Mouse (Mus musculus): ENCODE data around the gene Mapt. TPM values are rescaled to one million over a fixed set of nuclear protein-coding genes. Genes with fewer than 3 reads are reported as not detected.

Mapt gene
- total and polyA plus RNA-seq, 2 experiments from 2014 or later, result 473 to 1,028 TPM

DNA sequence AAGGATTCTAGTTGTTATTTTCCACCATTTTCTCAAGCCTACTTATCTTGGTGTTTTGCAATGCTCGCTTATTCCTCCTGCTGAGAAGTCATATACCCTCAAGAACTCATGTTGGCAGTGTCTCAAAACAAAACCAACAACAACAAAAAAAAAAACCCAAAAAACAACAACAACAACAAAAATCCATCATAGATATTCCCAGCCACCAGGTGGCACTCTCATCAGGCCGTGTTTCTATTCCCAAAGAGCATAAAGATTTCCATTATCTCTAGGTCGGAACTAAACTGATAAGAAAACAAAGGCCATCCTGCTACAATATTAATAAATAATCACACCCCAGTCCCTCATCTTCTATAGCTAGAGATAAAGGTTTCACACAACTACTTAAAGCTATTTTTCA is 115.7 kb downstream of the Mapt start:
- WGBS, result 48% methylated on average over 3 of the region's 3 CpGs
- TF ChIP-seq CTCF (IDR thresholded peaks at IDR 0.05; ENCODE audit: low read depth), result peak; percentile 65

DNA sequence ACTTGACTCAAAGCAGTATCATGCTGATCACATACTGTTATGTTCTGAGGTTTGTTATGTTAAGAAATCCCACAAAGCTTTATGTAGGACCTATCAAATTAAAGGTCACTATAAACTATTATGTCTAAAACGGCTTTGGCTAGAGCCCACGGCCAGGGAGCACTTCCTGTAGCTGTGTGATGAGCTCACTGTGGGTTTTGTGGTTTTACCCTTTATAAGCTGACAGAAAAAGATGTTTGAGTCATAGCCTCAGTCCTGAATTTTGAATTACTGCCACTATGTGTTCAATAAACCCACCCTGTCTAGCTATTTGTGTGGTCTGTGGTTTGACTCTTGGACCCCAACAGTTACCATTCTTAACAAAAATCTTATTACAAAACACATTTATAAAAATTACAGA is 130.6 kb downstream of the Mapt start:
- no peaks in the 10 kb centered on the region for H3K36me3 ChIP-seq (ENCODE audit: insufficient read depth, low read length)
- no peak overlapping the region for H3K9ac ChIP-seq (replicated peaks; ENCODE audit: low read length)
- H3K9me3 ChIP-seq (ENCODE audit: low read length), result no peaks in the 10 kb centered on the region
- H3K4me3 ChIP-seq (ENCODE audit: low read length), result no peak overlapping the region
- no peak for ATAC-seq
- no peak for TF ChIP-seq CTCF (IDR thresholded peaks at IDR 0.05; ENCODE audit: low read depth)
- no peak overlapping the region for H3K4me2 ChIP-seq (ENCODE audit: low read depth, low read length)
- no peaks in the 10 kb centered on the region for H3K4me1 ChIP-seq (ENCODE audit: insufficient read depth, low read length)
- no peak for DNase-seq (ENCODE audit: low spot score)
- H3K27me3 ChIP-seq (ENCODE audit: insufficient read depth, low read length), result no peaks in the 10 kb centered on the region
- H3K27ac ChIP-seq, result no peak overlapping the region
- 71% methylated on average over 2 of the region's 2 CpGs for WGBS

More for the DNA sequence above, 115.7 kb downstream of the Mapt start:
- Histone ChIP-seq H3K9ac (replicated peaks; ENCODE audit: low read length) (no peak overlapping the region), H3K9me3 (ENCODE audit: low read length) (no peaks in the 10 kb centered on the region), H3K4me3 (ENCODE audit: low read length) (no peak overlapping the region), H3K4me2 (ENCODE audit: low read depth, low read length) (no peak overlapping the region), H3K27me3 (ENCODE audit: insufficient read depth, low read length) (no peaks in the 10 kb centered on the region), H3K36me3 (ENCODE audit: insufficient read depth, low read length) (peaks cover 47% of the 10 kb centered on the region), H3K4me1 (ENCODE audit: insufficient read depth, low read length) (no peaks in the 10 kb centered on the region), H3K27ac (no peak overlapping the region)
- DNase-seq (ENCODE audit: low spot score) (peak; percentile 48), ATAC-seq (no peak)

DNA sequence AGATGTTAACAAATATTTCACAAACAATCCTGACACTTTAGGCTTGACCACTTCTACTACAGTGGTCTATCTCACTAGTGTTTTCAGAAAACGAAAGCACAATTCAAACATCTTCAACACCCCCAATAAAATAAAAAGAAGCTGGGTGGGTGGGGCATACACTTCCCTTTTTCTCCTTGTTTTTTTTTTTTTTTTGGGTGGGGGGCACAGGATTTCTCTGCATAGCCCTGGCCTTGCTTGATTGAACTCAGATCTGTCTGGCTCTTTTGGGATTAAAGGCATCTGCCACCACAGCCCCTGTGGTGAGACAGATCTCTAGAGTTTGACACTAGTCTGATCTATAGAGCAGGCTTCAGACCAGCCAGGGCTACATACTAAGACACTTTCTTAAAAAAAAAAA is 131.5 kb downstream of the Mapt start:
- TF ChIP-seq CTCF (IDR thresholded peaks at IDR 0.05; ENCODE audit: low read depth), result no peak
- DNase-seq (ENCODE audit: low spot score), result no peak
- no peaks in the 10 kb centered on the region for H3K9me3 ChIP-seq (ENCODE audit: low read length)
- no peak overlapping the region for H3K4me2 ChIP-seq (ENCODE audit: low read depth, low read length)
- no peak overlapping the region for H3K4me3 ChIP-seq (ENCODE audit: low read length)
- 84% methylated on average over 1 of the region's 1 CpGs for whole genome bisulfite sequencing
- H3K27me3 ChIP-seq (ENCODE audit: insufficient read depth, low read length), result no peaks in the 10 kb centered on the region
- no peak overlapping the region for H3K27ac ChIP-seq
- H3K9ac ChIP-seq (replicated peaks; ENCODE audit: low read length), result no peak overlapping the region
- no peak for ATAC-seq
- H3K36me3 ChIP-seq (ENCODE audit: insufficient read depth, low read length), result no peaks in the 10 kb centered on the region
- no peaks in the 10 kb centered on the region for H3K4me1 ChIP-seq (ENCODE audit: insufficient read depth, low read length)

DNA sequence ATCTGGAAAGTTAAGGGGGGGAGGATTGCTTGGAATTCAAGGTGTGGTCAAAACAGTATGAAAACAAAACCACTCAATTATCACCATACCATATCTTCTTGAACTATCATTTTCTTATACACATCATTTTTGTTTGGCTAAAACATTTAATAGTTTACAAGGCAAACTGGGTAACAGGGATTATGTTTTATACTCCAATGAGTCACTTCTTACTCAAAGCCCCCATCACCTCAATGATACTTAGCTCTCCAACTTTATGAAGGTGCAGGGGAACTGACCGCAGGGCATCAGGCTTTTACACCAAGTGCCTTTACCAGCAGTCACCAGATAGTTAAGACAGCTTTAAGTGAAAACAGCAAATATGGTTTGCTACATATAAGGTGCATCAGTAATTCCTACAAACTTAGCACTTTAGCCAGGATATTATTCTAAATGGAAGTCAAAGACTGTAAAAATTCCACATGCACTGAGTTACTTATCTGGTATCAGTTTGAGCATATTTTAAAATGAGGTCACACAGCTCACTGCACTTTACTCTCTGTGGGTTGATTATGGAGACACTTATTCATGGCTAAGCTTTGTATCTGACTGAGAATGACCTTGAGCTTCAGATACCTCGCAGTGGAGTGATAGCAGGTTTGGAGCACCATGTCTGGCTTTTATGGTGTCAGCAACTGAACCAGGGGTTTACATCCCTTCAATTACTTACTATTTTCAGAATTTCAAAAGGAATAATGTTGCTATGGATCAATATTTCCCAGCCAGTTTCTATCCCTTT is 132.8 kb downstream of the Mapt start:
- H3K4me1 ChIP-seq (ENCODE audit: insufficient read depth, low read length), result no peaks in the 10 kb centered on the region
- no peak for TF ChIP-seq CTCF (IDR thresholded peaks at IDR 0.05; ENCODE audit: low read depth)
- no peaks in the 10 kb centered on the region for H3K9me3 ChIP-seq (ENCODE audit: low read length)
- H3K27ac ChIP-seq, result no peak overlapping the region
- ATAC-seq (no peak), DNase-seq (ENCODE audit: low spot score) (no peak)
- no peak overlapping the region for H3K4me2 ChIP-seq (ENCODE audit: low read depth, low read length)
- no peaks in the 10 kb centered on the region for H3K27me3 ChIP-seq (ENCODE audit: insufficient read depth, low read length)
- H3K36me3 ChIP-seq (ENCODE audit: insufficient read depth, low read length), result no peaks in the 10 kb centered on the region
- WGBS, result 97% methylated on average over 2 of the region's 2 CpGs
- H3K9ac ChIP-seq (replicated peaks; ENCODE audit: low read length), result no peak overlapping the region
- no peak overlapping the region for H3K4me3 ChIP-seq (ENCODE audit: low read length)

DNA sequence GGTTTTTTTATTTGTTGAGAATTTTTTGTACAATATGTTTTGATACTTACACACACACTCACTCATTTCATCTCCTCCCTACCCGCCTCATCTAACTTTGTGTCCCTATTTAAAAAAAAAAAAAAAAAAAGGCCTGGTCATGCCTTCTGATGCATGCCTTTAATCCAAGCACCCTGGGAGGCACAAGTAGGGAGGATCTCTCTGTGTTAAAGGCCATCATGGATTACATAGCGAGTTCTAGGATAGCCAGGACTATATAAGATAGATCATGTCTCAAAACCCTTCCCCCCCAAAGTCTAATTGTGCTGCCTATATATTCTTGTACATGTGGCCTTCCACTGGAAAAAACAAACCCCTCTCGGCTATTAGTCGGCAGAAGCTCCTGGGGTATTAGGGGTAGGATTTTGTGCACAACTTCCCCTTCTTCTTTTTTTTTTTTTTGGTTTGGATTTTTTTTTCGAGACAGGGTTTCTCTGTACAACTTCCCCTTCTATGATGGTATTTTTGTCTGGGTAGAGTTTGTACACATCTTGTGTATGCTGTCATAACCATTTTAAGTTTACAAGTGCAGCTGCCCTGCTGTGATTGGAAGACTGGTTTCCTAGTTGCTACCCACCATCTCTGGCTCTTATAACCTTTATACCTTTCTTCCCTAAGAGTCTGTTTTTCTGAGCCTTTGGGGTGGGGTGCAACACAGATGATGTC is 136.4 kb downstream of the Mapt start:
- Histone ChIP-seq H3K9me3 (ENCODE audit: low read length) (no peaks in the 10 kb centered on the region), H3K36me3 (ENCODE audit: insufficient read depth, low read length) (no peaks in the 10 kb centered on the region), H3K4me2 (ENCODE audit: low read depth, low read length) (no peak overlapping the region), H3K27ac (no peak overlapping the region), H3K27me3 (ENCODE audit: insufficient read depth, low read length) (no peaks in the 10 kb centered on the region), H3K9ac (replicated peaks; ENCODE audit: low read length) (no peak overlapping the region), H3K4me1 (ENCODE audit: insufficient read depth, low read length) (no peaks in the 10 kb centered on the region), H3K4me3 (ENCODE audit: low read length) (no peak overlapping the region)
- ATAC-seq (no peak), DNase-seq (ENCODE audit: low spot score) (no peak)
- 87% methylated on average over 5 of the region's 5 CpGs for WGBS
- TF ChIP-seq CTCF (IDR thresholded peaks at IDR 0.05; ENCODE audit: low read depth), result no peak

DNA sequence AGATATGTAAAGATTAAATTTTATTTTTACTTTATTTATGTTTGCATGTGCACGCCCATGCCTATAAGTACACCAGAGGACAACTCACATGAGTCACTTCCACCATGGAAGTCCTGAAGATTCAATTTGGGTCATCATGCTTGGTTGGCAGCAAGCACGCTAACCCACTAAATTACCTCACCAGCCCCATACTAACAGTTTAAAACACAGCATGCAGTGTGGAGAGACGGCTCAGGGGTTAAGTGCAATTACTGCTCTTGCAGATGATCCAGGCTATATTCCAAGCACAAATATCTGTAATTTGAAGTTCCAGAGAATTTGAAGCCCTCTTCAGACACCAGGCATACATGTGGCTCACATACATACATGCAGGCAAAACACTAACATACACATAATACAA is 145.1 kb downstream of the Mapt start:
- ATAC-seq, result no peak
- 83% methylated on average over 3 of the region's 3 CpGs for WGBS
- H3K9ac ChIP-seq (replicated peaks; ENCODE audit: low read length), result no peak overlapping the region
- H3K4me2 ChIP-seq (ENCODE audit: low read depth, low read length), result no peak overlapping the region
- H3K9me3 ChIP-seq (ENCODE audit: low read length), result no peaks in the 10 kb centered on the region
- H3K27me3 ChIP-seq (ENCODE audit: insufficient read depth, low read length), result no peaks in the 10 kb centered on the region
- H3K27ac ChIP-seq, result no peak overlapping the region
- H3K36me3 ChIP-seq (ENCODE audit: insufficient read depth, low read length), result no peaks in the 10 kb centered on the region
- DNase-seq (ENCODE audit: low spot score), result no peak
- TF ChIP-seq CTCF (IDR thresholded peaks at IDR 0.05; ENCODE audit: low read depth), result no peak
- H3K4me1 ChIP-seq (ENCODE audit: insufficient read depth, low read length), result no peaks in the 10 kb centered on the region
- H3K4me3 ChIP-seq (ENCODE audit: low read length), result no peak overlapping the region

DNA sequence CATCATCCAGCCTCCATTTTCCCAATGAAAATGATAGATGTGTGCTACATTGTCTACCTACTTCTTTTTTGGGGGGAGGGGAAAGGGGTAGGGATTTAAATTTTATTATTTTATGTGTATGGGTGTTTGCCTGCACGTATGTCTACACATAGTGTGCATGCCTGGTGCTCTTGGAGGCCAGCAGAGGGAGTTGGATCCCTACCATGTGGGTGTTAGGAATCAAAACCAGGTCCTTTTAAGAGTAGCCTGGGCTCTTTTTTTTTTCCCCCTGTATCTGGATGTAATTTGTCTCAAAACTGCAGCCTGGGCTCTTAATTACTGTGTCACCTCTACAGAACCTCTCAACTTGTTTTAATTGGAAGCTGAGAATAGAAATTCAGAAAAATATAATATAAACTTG is 148.4 kb downstream of the Mapt start:
- TF ChIP-seq CTCF (IDR thresholded peaks at IDR 0.05; ENCODE audit: low read depth), result no peak; the same call in 1 of the 2 replicates
- WGBS, result 78% methylated on average over 1 of the region's 1 CpGs
- H3K9me3 ChIP-seq (ENCODE audit: low read length), result no peaks in the 10 kb centered on the region
- H3K36me3 ChIP-seq (ENCODE audit: insufficient read depth, low read length), result no peaks in the 10 kb centered on the region
- H3K4me3 ChIP-seq (ENCODE audit: low read length), result no peak overlapping the region
- H3K9ac ChIP-seq (replicated peaks; ENCODE audit: low read length), result no peak overlapping the region
- H3K27me3 ChIP-seq (ENCODE audit: insufficient read depth, low read length), result no peaks in the 10 kb centered on the region
- DNase-seq (ENCODE audit: low spot score) (no peak), ATAC-seq (no peak)
- no peak overlapping the region for H3K27ac ChIP-seq
- no peaks in the 10 kb centered on the region for H3K4me1 ChIP-seq (ENCODE audit: insufficient read depth, low read length)
- H3K4me2 ChIP-seq (ENCODE audit: low read depth, low read length), result no peak overlapping the region

Small RNA genes within 50 kb of the gene (microRNA-seq; reads per million reads assigned to microRNA genes)
- 0 reads per million in 2 experiments for gene Gm47310

Other genes with a start within 250 kb of the Mapt start
- gene Crhr1, start 98.5 kb upstream of the Mapt start, total RNA-seq (2014; rRNA removed), result 27.0 and 28.0 TPM in 2 replicates
- gene Crhr1, start 98.5 kb upstream of the Mapt start, polyA plus RNA-seq (2015; fragmentation: Nextera tagmentation; extraction: Ambion mirVana), result 6.5 and 6.8 TPM in 2 replicates
- not detected in 2 replicates for gene Sppl2c, start 45.1 kb upstream of the Mapt start, total RNA-seq (2014; rRNA removed)
- gene Sppl2c, start 45.1 kb upstream of the Mapt start, polyA plus RNA-seq (2015; fragmentation: Nextera tagmentation; extraction: Ambion mirVana), result not detected in 2 replicates
- gene Kansl1, start 237.5 kb downstream of the Mapt start, total RNA-seq (2014; rRNA removed), result 54.9 and 75.5 TPM in 2 replicates
- 17.9 and 19.0 TPM in 2 replicates for gene Kansl1, start 237.5 kb downstream of the Mapt start, polyA plus RNA-seq (2015; fragmentation: Nextera tagmentation; extraction: Ambion mirVana)